Comparison of ENCODE assay signal across 20 mouse cellular contexts in the genomic region with DNA sequence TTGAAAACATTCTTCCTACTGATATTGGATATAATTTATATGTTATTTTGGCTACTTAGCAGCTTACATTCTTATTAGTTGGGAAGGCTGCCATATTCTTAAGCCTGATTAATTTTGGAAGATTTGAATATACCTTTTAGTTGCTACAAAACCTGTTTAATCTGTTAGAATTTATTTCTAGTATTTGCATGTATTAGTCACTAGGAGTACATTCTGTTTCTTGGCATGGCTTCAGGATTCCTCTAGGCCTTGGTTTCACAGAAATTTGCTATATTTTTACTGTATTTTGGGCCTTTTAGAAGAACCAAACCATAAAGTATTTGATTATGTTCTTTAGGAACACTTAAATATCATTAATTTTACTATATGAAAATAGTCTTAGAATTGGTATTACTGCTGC.
"Had no signal": no experiment of that assay in that cellular context is flagged by ENCODE, and none has a peak within 500 bp of the region (broad histone marks: within the 10 kb centered on the region; RNA-seq: fewer than 3 reads in every experiment).

No protein-coding gene starts in this region.

- H3K9me3 ChIP-seq: limb, embryonic 12.5 days; liver, embryonic 12.5 days; liver, embryonic 15.5 days; midbrain, embryonic 12.5 days; midbrain, embryonic 15.5 days; neural tube, embryonic 13.5 days; stomach, embryonic 15.5 days had no signal

- H3K9ac ChIP-seq: limb, embryonic 12.5 days; liver, embryonic 12.5 days; liver, embryonic 15.5 days; midbrain, embryonic 12.5 days; midbrain, embryonic 15.5 days; neural tube, embryonic 13.5 days; stomach, embryonic 15.5 days had no signal

- H3K27ac ChIP-seq: left cerebral cortex, adult 2 months; limb, embryonic 12.5 days; liver, embryonic 12.5 days; liver, embryonic 15.5 days; macrophage; midbrain, embryonic 12.5 days; midbrain, embryonic 15.5 days; neural tube, embryonic 13.5 days; stomach, embryonic 15.5 days had no signal

- H3K36me3 ChIP-seq: limb, embryonic 12.5 days; liver, embryonic 12.5 days; liver, embryonic 15.5 days; midbrain, embryonic 12.5 days; midbrain, embryonic 15.5 days; neural tube, embryonic 13.5 days; stomach, embryonic 15.5 days had no signal

- DNase-seq: kidney, adult 9 months; kidney, postnatal 14 days; kidney, postnatal 4 days; layer of hippocampus, postnatal 36 days; liver; lung, adult 2 months; retina, postnatal 1 day; right cerebral cortex, postnatal 25 days; spleen, adult 18-20 months; thymus, postnatal 25 days had no signal

- ATAC-seq: liver, embryonic 12.5 days; lung, postnatal 0 days; midbrain, embryonic 15.5 days had no signal

- H3K4me2 ChIP-seq: limb, embryonic 12.5 days; liver, embryonic 12.5 days; liver, embryonic 15.5 days; midbrain, embryonic 12.5 days; midbrain, embryonic 15.5 days; neural tube, embryonic 13.5 days; stomach, embryonic 15.5 days had no signal

- H3K4me1 ChIP-seq: limb, embryonic 12.5 days; liver, embryonic 12.5 days; liver, embryonic 15.5 days; midbrain, embryonic 12.5 days; midbrain, embryonic 15.5 days; neural tube, embryonic 13.5 days; stomach, embryonic 15.5 days had no signal

- H3K27me3 ChIP-seq: limb, embryonic 12.5 days; liver, embryonic 12.5 days; liver, embryonic 15.5 days; midbrain, embryonic 12.5 days; midbrain, embryonic 15.5 days; neural tube, embryonic 13.5 days; stomach, embryonic 15.5 days had no signal

- H3K4me3 ChIP-seq: left cerebral cortex, adult 2 months; limb, embryonic 12.5 days; liver, embryonic 12.5 days; liver, embryonic 15.5 days; midbrain, embryonic 12.5 days; midbrain, embryonic 15.5 days; neural tube, embryonic 13.5 days; stomach, embryonic 15.5 days had no signal
